Mouse (Mus musculus): ENCODE results near the gene Vmn1r208. TPM values are rescaled to one million over a fixed set of nuclear protein-coding genes. Genes with fewer than 3 reads are reported as not detected.
"Not testable (repeated sequence)": the region's sequence is repeated elsewhere in the genome, so short reads cannot be mapped to it uniquely, and the experiment has no call there.

The Vmn1r208 gene
- not detected in 2 replicates for polyA plus RNA-seq (2015; fragmentation: Nextera tagmentation; extraction: Ambion mirVana)

DNA sequence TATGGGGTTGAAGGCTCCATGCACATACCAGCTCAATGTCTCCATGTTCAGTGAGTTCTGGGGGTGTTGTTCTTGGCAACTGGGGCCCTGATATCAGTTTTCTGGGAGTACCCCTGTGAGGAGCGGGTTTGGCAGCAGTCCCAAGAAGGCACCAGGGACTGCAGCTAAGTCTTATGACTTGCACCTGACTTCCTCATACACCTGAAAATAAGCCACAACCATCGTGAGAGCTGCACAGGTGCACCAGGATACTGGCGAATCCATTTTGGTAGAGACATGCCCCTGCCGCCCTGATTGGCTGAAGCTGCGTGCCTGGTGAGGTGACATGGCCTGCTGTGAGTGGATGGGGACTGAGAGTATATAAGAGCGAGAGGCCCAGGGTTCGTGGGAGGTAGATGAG, at the start of gene Vmn1r208:
TSS of gene Vmn1r208 (minus strand) at position 101 of the 400 bp plus-strand sequence.
- not testable (repeated sequence) for H3K9me3 ChIP-seq (replicated peaks); H3K4me1 ChIP-seq (replicated peaks); H3K36me3 ChIP-seq; H3K9ac ChIP-seq; H3K4me3 ChIP-seq (replicated peaks); H3K27me3 ChIP-seq; ATAC-seq (ENCODE audit: low read depth); H3K4me2 ChIP-seq; DNase-seq; H3K27ac ChIP-seq
- WGBS (ENCODE audit: insufficient replicate concordance) = no CpG with 5 or more reads among the region's 7 CpGs

GRCm38 (mm10) chr13:22821601-22822000, 44.4 kb upstream of the Vmn1r208 start:
- not testable (repeated sequence) for H3K36me3 ChIP-seq; H3K9me3 ChIP-seq (replicated peaks); H3K27ac ChIP-seq; H3K9ac ChIP-seq; DNase-seq; H3K4me2 ChIP-seq; ATAC-seq (ENCODE audit: low read depth); H3K4me3 ChIP-seq (replicated peaks); H3K4me1 ChIP-seq (replicated peaks); H3K27me3 ChIP-seq
- 58% methylated on average over 1 of the region's 1 CpGs for WGBS (ENCODE audit: insufficient replicate concordance)

DNA sequence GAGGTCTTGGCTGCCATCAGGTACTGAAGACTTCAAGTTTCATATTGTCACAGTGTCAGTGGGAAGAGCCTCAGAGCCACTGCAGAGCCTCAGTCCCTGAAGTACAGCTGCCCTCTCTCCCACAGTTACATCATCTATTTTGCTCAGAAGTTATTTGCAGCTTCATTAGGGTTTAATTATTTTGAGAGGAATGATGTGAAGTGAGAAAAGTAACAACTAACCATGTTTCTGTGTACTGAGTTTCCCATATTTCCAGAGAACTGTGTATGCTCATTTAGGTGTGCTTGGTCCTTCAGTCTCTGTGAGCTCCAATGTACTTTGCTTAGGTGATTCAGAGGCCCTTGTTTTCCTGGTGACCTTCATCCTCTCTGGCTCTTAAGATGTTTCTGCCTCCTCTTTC, 32.4 kb upstream of the Vmn1r208 start, which contains the start of gene Vmn1r209:
TSS of gene Vmn1r209 (minus strand) at position 101 of the 400 bp plus-strand sequence.
- H3K36me3 ChIP-seq; H3K4me3 ChIP-seq (replicated peaks); ATAC-seq (ENCODE audit: low read depth); H3K4me2 ChIP-seq; DNase-seq; H3K27ac ChIP-seq; H3K4me1 ChIP-seq (replicated peaks); H3K9ac ChIP-seq; H3K27me3 ChIP-seq; H3K9me3 ChIP-seq (replicated peaks): not testable (repeated sequence)

DNA sequence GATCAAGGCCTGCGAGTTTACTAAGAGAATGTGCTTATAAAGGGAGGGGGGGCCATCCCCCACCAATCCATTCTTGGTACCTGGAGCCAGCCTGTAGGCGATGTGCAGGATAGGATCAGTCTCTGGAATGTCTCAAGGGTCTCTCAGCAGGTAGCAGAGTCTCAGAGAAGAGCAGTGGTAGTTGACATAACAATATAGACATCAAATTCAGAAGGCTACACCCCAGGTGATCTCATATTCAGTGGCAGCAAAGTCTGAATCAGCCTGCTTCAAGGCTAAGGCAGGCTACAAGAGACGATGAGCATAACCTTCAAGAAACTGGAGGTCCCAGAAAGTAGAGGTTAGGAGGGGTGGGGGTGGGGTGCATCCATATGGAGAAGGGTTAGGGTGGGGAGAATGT, 10.9 kb upstream of the Vmn1r208 start:
- not testable (repeated sequence) for H3K4me1 ChIP-seq (replicated peaks); H3K27ac ChIP-seq; H3K4me3 ChIP-seq (replicated peaks); H3K4me2 ChIP-seq; H3K9ac ChIP-seq; H3K27me3 ChIP-seq; ATAC-seq (ENCODE audit: low read depth); H3K9me3 ChIP-seq (replicated peaks); DNase-seq; H3K36me3 ChIP-seq
- WGBS (ENCODE audit: insufficient replicate concordance) = 55% methylated on average over 3 of the region's 3 CpGs

DNA sequence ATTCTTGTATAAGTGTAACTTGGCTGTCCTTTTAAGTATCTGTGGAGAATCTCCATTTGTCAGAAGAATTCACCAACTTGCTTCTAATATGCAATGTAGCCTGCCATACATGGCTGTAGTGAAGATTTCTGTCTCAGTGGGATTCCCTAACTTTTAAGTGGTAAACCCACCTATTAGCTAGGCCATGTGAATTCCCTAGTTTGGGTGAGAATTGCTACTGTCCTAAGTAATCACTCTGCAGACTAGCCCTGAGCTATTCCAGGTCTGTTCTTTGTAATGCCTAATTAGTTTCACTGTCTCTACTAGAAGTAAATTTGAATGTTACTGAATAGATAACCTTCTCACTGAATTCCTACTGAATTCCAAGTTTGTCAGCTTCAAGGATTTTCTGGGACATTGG, 7.0 kb upstream of the Vmn1r208 start:
- not testable (repeated sequence) for H3K36me3 ChIP-seq; H3K9me3 ChIP-seq (replicated peaks); H3K27me3 ChIP-seq; H3K4me1 ChIP-seq (replicated peaks); H3K4me2 ChIP-seq; H3K9ac ChIP-seq; H3K4me3 ChIP-seq (replicated peaks); ATAC-seq (ENCODE audit: low read depth); H3K27ac ChIP-seq; DNase-seq

GRCm38 (mm10) chr13:22771592-22771991, 5.6 kb downstream of the Vmn1r208 start:
- not testable (repeated sequence) for H3K9me3 ChIP-seq (replicated peaks); H3K4me3 ChIP-seq (replicated peaks); DNase-seq; H3K27ac ChIP-seq; H3K27me3 ChIP-seq; H3K9ac ChIP-seq; H3K36me3 ChIP-seq; H3K4me2 ChIP-seq; ATAC-seq (ENCODE audit: low read depth); H3K4me1 ChIP-seq (replicated peaks)
- 27% methylated on average over 1 of the region's 2 CpGs for WGBS (ENCODE audit: insufficient replicate concordance)

DNA sequence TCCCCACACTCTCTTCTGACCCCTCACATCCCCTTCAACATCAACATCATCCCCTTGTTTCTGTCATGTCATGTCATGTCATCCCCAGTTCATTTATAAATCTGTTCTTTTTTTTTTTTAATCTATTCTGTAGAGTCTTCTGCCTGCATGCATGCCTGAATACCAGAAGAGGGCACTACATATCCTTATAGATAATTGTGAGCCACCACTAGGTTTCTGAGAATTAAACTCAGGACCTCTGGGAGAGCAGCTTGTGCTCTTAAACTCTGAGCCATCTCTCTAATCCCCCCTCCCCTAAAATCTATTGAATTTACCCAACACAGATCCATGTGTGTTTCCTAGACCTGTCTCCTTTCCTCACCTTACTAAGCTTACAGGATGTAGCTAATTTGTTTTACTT, 29.7 kb downstream of the Vmn1r208 start:
- DNase-seq = no peak
- no peak for ATAC-seq (ENCODE audit: low read depth)
- no peaks in the 10 kb centered on the region for H3K27me3 ChIP-seq
- H3K4me3 ChIP-seq (replicated peaks) = no peak overlapping the region
- H3K9ac ChIP-seq = no peak overlapping the region
- H3K4me2 ChIP-seq = no peak overlapping the region
- H3K9me3 ChIP-seq (replicated peaks) = no peaks in the 10 kb centered on the region
- no peaks in the 10 kb centered on the region for H3K36me3 ChIP-seq
- no peaks in the 10 kb centered on the region for H3K4me1 ChIP-seq (replicated peaks)
- H3K27ac ChIP-seq = no peak overlapping the region

GRCm38 (mm10) chr13:22729529-22729928, 47.7 kb downstream of the Vmn1r208 start, which contains the start of gene Vmn1r207-ps:
Vmn1r207-ps (minus strand) TSS chr13:22729629.
- not testable (repeated sequence) for ATAC-seq (ENCODE audit: low read depth); H3K4me1 ChIP-seq (replicated peaks)

More at GRCm38 (mm10) chr13:22729529-22729928, 47.7 kb downstream of the Vmn1r208 start, which contains the start of gene Vmn1r207-ps:
- not testable (repeated sequence) for DNase-seq; H3K27me3 ChIP-seq; H3K36me3 ChIP-seq; H3K4me2 ChIP-seq; H3K27ac ChIP-seq; H3K9me3 ChIP-seq (replicated peaks); H3K4me3 ChIP-seq (replicated peaks); H3K9ac ChIP-seq

Other genes with a start within 250 kb of the Vmn1r208 start
- gene Vmn1r204, start 224.2 kb downstream of the Vmn1r208 start, polyA plus RNA-seq (2015; fragmentation: Nextera tagmentation; extraction: Ambion mirVana) = not detected in 2 replicates
- gene Vmn1r205, start 184.4 kb downstream of the Vmn1r208 start, polyA plus RNA-seq (2015; fragmentation: Nextera tagmentation; extraction: Ambion mirVana) = not detected in 2 replicates
- not detected in 2 replicates for gene Vmn1r206, start 153.1 kb downstream of the Vmn1r208 start, polyA plus RNA-seq (2015; fragmentation: Nextera tagmentation; extraction: Ambion mirVana)
- gene Vmn1r207-ps, start 47.8 kb downstream of the Vmn1r208 start, polyA plus RNA-seq (2015; fragmentation: Nextera tagmentation; extraction: Ambion mirVana) = not detected in 2 replicates
- gene Vmn1r209, start 32.3 kb upstream of the Vmn1r208 start, polyA plus RNA-seq (2015; fragmentation: Nextera tagmentation; extraction: Ambion mirVana) = not detected in 2 replicates
- not detected in 2 replicates for gene Vmn1r210, start 53.9 kb upstream of the Vmn1r208 start, polyA plus RNA-seq (2015; fragmentation: Nextera tagmentation; extraction: Ambion mirVana)
- not detected in 2 replicates for gene Vmn1r211, start 80.2 kb upstream of the Vmn1r208 start, polyA plus RNA-seq (2015; fragmentation: Nextera tagmentation; extraction: Ambion mirVana)
- gene Vmn1r212, start 106.8 kb upstream of the Vmn1r208 start, polyA plus RNA-seq (2015; fragmentation: Nextera tagmentation; extraction: Ambion mirVana) = not detected in 2 replicates
- gene Vmn1r213, start 230.3 kb upstream of the Vmn1r208 start, polyA plus RNA-seq (2015; fragmentation: Nextera tagmentation; extraction: Ambion mirVana) = not detected in 2 replicates